Mouse (Mus musculus): ENCODE data around the gene Aknad1. TPM values are rescaled to one million over a fixed set of nuclear protein-coding genes. Genes with fewer than 3 reads are reported as not detected.

Aknad1 gene
- total and polyA plus RNA-seq, 3 experiments, result not detected

- Histone ChIP-seq H3K4me3 (replicated peaks in 1 of 3; ENCODE audit: low read depth in 2 of 3, low read length in 2 of 3, poor library complexity in 1 of 3) (no peak overlapping the region), H3K27ac (ENCODE audit: insufficient read depth, low read depth) (no peak overlapping the region), H3K27me3 (replicated peaks) (peaks cover 12% of the 10 kb centered on the region), H3K9me3 (replicated peaks; ENCODE audit: low read length) (no peaks in the 10 kb centered on the region), H3K9ac (ENCODE audit: insufficient read depth, low read depth) (no peak overlapping the region), H3K4me2 (ENCODE audit: insufficient read depth, low read depth, poor library complexity, severe bottlenecking) (peak overlapping the region; percentile 7; the same call in 1 of the 2 replicates), H3K36me3 (replicated peaks in 1 of 2; ENCODE audit: control insufficient read depth in 1 of 2, insufficient read depth in 1 of 2, low read length in 1 of 2) (no peaks in the 10 kb centered on the region), H3K4me1 (ENCODE audit: control insufficient read depth in 1 of 2, insufficient read depth in 2 of 2) (peaks cover 3 to 22% of the 10 kb centered on the region in 2 experiments; a peak in 3 of 4 replicates), H3K79me2 (replicated peaks; ENCODE audit: control insufficient read depth, extremely low read depth, insufficient read depth, poor library complexity, severe bottlenecking) (no peaks in the 10 kb centered on the region)
- DNase-seq (ENCODE audit: extremely low read depth), result peak; percentile 29
- in situ Hi-C loops (cut with MboI; ENCODE audit: low pct_ligation_motif_present, low pct_unique_long_range_greater_than_20kb, low sequenced_read_pairs) (no loop called here), dilution Hi-C loops (cut with MboI; ENCODE audit: extremely low pct_ligation_motif_present, extremely low pct_unique_long_range_greater_than_20kb, low sequenced_read_pairs) (no loop called here)
- TF ChIP-seq JUND (conservative IDR thresholded peaks at IDR 0.05; ENCODE audit: low read depth, low read length) (no peak), NELFE (IDR thresholded peaks at IDR 0.05; ENCODE audit: low read depth, low read length) (no peak), MAFK (IDR thresholded peaks at IDR 0.05; ENCODE audit: insufficient replicate concordance, low read length) (peak; percentile 83), JUN (IDR thresholded peaks at IDR 0.05; ENCODE audit: insufficient read depth, low read depth, low read length) (no peak), USF2 (conservative IDR thresholded peaks at IDR 0.05; ENCODE audit: low read depth, low read length) (no peak), POLR2AphosphoS2 (IDR thresholded peaks at IDR 0.05; ENCODE audit: low read depth, low read length) (no peak), EP300 (IDR thresholded peaks at IDR 0.05; ENCODE audit: low read length) (peak; percentile 59; the same call in 1 of the 2 replicates), ZC3H11A (IDR thresholded peaks at IDR 0.05; ENCODE audit: low read depth, low read length) (no peak), NRF1 (IDR thresholded peaks at IDR 0.05; ENCODE audit: low read depth, low read length) (no peak), IRF4 (IDR thresholded peaks at IDR 0.05; ENCODE audit: low read depth, low read length) (peak; percentile 82)
Measured at GRCm38 (mm10) chr3:108717896-108718502, 21.5 kb upstream of the Aknad1 start.

DNA sequence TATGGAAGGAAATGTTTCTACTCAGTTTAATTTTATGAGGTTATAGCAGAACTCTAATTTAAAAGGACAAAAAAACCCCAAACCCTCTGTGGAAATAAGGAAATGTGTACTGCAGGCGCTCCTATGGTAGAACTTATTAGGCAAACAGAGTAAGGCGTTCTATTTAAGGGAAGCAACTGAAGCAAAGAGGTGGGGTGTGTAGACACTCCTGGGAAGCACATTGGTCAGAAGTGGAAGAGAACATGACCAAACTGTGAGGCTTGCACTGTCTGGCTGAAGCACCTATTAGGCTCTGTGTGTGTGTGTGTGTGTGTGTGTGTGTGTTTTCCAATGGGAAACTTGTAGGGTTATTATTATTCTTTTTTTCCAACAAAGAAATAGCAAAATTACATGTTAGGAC is 20.1 kb upstream of the Aknad1 start:
- Histone ChIP-seq H3K27ac (ENCODE audit: insufficient read depth, low read depth) (no peak overlapping the region), H3K4me1 (ENCODE audit: control insufficient read depth in 1 of 2, insufficient read depth in 2 of 2) (peaks cover 3 to 22% of the 10 kb centered on the region in 2 experiments; a peak in 3 of 4 replicates), H3K9me3 (replicated peaks; ENCODE audit: low read length) (no peaks in the 10 kb centered on the region), H3K36me3 (replicated peaks in 1 of 2; ENCODE audit: control insufficient read depth in 1 of 2, insufficient read depth in 1 of 2, low read length in 1 of 2) (no peaks in the 10 kb centered on the region), H3K4me3 (replicated peaks in 1 of 3; ENCODE audit: low read depth in 2 of 3, low read length in 2 of 3, poor library complexity in 1 of 3) (no peak overlapping the region), H3K9ac (ENCODE audit: insufficient read depth, low read depth) (no peak overlapping the region), H3K27me3 (replicated peaks) (peaks cover 13% of the 10 kb centered on the region), H3K79me2 (replicated peaks; ENCODE audit: control insufficient read depth, extremely low read depth, insufficient read depth, poor library complexity, severe bottlenecking) (no peaks in the 10 kb centered on the region), H3K4me2 (ENCODE audit: insufficient read depth, low read depth, poor library complexity, severe bottlenecking) (no peak overlapping the region)
- in situ Hi-C loops (cut with MboI; ENCODE audit: low pct_ligation_motif_present, low pct_unique_long_range_greater_than_20kb, low sequenced_read_pairs), result no loop called here
- dilution Hi-C loops (cut with MboI; ENCODE audit: extremely low pct_ligation_motif_present, extremely low pct_unique_long_range_greater_than_20kb, low sequenced_read_pairs), result no loop called here
- TF ChIP-seq JUN (IDR thresholded peaks at IDR 0.05; ENCODE audit: insufficient read depth, low read depth, low read length), result no peak
- TF ChIP-seq ETS1 (conservative IDR thresholded peaks at IDR 0.05; ENCODE audit: low read depth, low read length), result no peak
- TF ChIP-seq SMC3 (IDR thresholded peaks at IDR 0.05; ENCODE audit: low read depth, low read length), result no peak
- no peak for TF ChIP-seq USF1 (IDR thresholded peaks at IDR 0.05; ENCODE audit: low read depth, low read length)
- TF ChIP-seq GABPA (IDR thresholded peaks at IDR 0.05; ENCODE audit: insufficient replicate concordance, low read depth, low read length), result no peak
- no peak for TF ChIP-seq RAD21 (IDR thresholded peaks at IDR 0.05; ENCODE audit: low read depth, low read length)
- no peak for TF ChIP-seq MAZ (IDR thresholded peaks at IDR 0.05; ENCODE audit: low read depth, low read length)
- TF ChIP-seq CHD1 (IDR thresholded peaks at IDR 0.05; ENCODE audit: low read depth, low read length), result no peak
- TF ChIP-seq HCFC1 (IDR thresholded peaks at IDR 0.05; ENCODE audit: low read depth, low read length), result no peak
- no peak for TF ChIP-seq POLR2A (IDR thresholded peaks at IDR 0.05; ENCODE audit: low read depth, low read length)
- no peak for TF ChIP-seq RCOR1 (conservative IDR thresholded peaks at IDR 0.05; ENCODE audit: low read depth, low read length)
- no peak for TF ChIP-seq POLR2AphosphoS2 (IDR thresholded peaks at IDR 0.05; ENCODE audit: low read depth, low read length)
- TF ChIP-seq CHD2 (IDR thresholded peaks at IDR 0.05; ENCODE audit: low read length), result no peak
- DNase-seq (ENCODE audit: extremely low read depth), result no peak
